Mouse (Mus musculus) kidney, adult 2 months (tissue): ENCODE results near the gene Ctnna3.
"Not testable (repeated sequence)": the region's sequence is repeated elsewhere in the genome, so short reads cannot be mapped to it uniquely, and the experiment has no call there.

Source experiments
- CTCF ChIP-seq: fragments of 200-500 bp; conservative IDR thresholded peaks from 2 replicates; pipeline ENCODE4 v1.5.1; 2011; ENCODE audit warnings: low read depth, mild to moderate bottlenecking, control low read depth, low read length, moderate library complexity, mixed read lengths; ENCODE audit not compliant: insufficient read depth, insufficient read length
- POLR2A ChIP-seq: fragments of 200-500 bp; IDR thresholded peaks from one replicate; pipeline ENCODE4 v1.6.1; 2011; ENCODE audit warnings: low read depth, low read length, control low read depth

- TF ChIP-seq CTCF, POLR2A: not testable (repeated sequence)
These were observed 14.9 kb downstream of the Ctnna3 start for GRCm38 (mm10) chr10:63444602-63445387.
